Mouse (Mus musculus): ENCODE results near the gene Lnp1. TPM values are rescaled to one million over a fixed set of nuclear protein-coding genes. Genes with fewer than 3 reads are reported as not detected.
"Not testable (repeated sequence)": the region's sequence is repeated elsewhere in the genome, so short reads cannot be mapped to it uniquely, and the experiment has no call there.

The Lnp1 gene
- total RNA-seq (2021), result not detected
- long read RNA-seq, experiment 1, result 0 reads
- long read RNA-seq, experiment 2, result 0 reads

DNA sequence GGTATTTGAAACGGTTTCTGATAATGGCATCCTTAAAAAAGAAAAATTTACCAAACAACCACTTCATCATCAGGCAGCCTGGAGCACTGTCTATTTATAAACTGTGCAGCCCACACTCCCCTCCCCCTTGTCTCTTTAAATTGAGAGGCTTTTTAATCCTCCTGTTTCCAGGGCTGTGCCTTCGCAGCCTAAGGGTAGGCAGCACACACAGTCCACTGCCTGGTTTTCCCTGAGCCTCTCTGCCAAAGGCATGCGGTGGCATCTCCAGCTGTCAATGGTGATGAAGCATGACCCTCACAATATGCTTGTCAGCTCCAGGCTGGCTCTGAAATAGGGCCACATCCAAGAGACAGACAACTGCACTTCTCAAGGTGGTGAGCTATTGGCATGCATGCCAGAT is at the start of gene Lnp1:
Gene Lnp1 (minus strand): TSS at position 39 of the 400 bp plus-strand sequence.
- no peak for DNase-seq

DNA sequence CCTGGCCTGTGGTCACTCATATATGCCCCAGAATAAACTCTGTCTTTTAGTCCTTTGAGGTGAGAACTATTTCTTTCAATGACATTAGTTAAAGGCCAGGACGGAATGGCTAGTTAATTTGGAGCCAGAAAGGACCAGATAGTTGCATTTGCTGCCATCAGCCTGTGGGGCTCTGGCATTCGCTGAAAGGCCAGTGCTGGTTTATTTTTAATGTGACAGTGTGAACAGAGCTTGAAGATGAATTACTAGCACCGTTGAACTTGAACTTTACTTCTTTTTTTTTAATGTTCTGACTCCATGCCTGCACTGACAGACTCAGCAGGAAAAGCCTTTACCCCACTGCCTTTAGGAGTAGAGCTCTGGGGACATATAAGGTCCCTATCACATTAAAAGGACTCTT is 46.8 kb upstream of the Lnp1 start:
- DNase-seq, result no peak

DNA sequence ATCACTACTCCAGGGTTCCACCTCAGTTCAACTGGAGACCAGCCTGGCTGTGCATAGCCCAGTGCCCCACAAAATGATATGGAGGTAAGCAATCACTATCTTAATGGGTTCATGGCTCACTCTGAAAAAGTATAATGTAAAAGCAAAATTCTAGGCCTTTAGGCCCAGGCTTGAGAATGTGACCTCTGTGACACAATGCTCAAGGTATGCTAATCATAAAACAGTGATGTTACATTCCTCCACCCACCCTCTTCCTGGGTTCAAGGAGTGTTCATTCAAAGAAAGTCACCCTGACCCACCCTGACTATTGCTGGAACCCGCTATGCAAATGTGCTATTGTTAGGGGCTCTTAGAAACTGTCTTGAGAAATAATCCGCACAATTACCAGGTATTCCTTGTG is 30.4 kb upstream of the Lnp1 start:
- DNase-seq, result not testable (repeated sequence)

DNA sequence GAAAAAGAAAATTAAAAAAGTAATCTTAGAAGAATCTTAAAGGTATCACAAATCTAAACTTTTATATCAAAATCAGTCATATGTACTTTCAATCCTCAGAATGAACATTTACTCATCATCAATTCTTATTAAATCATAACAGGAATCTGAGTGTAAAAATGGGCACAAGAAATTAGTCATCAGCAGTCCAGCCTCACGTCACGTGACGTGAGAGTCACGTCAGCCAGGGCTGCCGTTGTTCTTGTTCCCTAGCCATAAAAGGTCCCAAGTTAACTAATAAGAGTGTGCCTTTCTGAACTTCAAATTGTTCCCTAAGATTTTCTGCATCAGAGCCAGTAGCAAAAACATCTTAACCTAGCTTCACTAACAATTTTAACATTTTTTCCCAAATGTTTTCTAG is 21.2 kb upstream of the Lnp1 start:
- no peak for DNase-seq

DNA sequence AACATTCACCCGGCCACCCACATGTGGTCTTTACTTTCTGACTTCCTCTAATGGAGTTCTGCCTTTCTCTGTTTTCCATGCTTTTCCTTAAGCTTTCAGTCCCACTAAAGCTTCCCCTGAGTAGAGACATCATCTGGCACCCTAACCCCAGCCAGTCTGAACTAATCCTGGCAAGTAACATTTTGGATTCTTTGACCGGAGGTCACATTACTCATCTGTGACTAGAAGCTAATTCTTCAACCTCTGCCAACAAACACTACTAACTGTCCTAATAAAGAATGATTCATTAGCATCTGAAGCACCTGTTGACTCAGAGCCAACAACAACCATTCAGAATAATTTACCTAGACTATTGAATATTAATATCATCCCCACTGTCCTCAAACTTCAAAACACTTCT is 14.5 kb upstream of the Lnp1 start:
- no peak for DNase-seq

DNA sequence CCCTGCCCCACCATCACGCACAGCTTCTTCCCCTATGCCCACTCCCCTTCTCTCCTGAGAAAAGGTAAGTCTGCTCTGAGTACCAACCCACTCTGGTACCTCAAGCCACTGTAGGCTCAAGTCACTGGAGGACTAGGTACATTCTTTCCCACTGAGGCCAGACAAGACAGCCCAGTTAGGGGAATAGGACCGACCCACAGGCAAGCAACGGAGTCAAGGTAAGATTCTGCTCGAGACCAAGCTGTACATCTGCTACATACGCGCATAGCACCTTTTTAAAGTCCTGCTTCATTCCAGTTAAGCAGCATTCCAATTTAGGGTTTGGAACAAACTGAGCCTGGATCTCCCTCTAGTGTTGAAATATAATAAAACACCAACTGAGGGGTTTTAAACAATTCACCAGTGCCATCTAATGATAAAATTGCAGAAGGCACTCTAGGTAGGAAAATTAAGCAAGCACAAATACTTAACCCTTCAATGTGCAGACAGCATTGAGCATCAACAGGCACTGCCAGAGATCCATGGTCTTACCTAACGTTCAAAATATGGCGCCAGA is 7.7 kb downstream of the Lnp1 start:
- DNase-seq, result no peak

DNA sequence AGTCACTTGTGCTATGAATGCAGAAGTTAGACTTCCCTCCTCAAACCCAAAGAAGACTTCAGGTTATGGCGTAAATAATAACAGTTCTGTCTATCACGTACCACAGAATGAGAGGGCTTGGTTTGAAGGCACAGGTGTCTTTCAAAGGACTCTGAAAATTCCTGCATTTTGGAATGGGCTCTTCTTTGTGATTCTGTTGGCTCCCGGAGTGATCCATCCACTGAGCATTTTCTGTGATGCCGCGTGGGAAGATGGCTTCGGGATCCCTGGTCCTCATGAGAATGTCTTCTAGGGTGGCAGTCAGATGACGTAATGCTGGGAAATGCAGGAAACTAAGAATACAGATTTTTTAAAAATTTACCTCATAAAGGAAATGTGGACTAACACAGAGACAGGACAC is 10.6 kb downstream of the Lnp1 start:
- DNase-seq, result no peak

DNA sequence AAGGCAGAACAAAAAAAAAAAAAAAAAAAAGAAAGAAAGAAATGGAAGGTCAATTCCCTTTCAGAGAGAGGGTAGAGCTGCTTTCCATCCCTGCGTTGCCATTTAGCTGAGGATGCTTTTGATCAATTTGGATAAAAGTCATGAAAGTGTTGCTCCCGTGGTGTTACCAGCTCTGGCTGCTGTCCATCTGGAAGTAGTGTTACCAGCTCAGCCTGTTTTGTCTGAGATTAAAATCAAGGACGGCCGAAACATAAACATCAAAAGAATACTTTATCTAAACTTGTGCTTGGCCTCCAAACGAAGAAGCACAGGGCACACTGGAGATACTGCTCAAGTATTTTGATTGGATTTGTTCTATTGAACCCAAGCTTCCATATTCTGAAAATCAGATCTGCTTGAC is 18.9 kb downstream of the Lnp1 start:
- no peak for DNase-seq

DNA sequence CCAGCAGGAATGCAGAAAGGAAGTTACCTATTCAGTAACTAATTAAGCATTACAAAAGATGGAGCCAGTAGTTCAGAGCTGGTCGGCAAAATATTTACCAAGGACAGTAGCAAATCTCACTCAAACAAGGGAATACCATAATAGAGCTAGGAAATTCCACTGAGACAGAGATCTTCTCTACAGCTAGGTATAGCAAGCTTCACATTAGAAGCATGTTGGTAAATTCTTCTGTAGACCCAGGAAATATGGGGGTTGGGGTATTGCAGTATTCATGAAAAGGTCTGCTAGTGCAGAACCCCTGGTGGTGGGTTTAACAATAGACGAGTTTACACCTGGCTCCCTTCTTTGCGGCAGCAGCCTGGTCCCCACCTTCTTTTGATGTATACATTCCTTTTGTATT is 25.7 kb downstream of the Lnp1 start:
- DNase-seq, result not testable (repeated sequence)

DNA sequence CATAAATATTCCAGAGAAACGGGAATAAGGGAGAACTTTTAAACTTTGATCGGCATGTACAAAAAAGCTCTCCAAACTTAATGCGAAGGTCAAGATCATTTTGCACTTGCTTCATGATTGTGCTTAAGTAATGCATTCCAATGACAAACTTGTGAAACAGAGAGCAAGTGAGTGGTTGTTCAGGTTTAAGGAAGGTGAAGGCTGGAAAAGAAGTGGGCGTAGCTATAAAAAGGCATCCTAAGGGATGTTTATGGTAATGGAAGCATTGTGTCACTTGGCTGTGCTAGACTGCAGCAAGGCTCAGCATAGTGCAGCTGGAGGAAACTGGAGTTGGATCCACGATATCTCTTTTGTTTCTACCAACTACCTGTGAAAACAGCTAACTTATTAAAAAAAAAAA is 36.3 kb downstream of the Lnp1 start:
- DNase-seq, result no peak

DNA sequence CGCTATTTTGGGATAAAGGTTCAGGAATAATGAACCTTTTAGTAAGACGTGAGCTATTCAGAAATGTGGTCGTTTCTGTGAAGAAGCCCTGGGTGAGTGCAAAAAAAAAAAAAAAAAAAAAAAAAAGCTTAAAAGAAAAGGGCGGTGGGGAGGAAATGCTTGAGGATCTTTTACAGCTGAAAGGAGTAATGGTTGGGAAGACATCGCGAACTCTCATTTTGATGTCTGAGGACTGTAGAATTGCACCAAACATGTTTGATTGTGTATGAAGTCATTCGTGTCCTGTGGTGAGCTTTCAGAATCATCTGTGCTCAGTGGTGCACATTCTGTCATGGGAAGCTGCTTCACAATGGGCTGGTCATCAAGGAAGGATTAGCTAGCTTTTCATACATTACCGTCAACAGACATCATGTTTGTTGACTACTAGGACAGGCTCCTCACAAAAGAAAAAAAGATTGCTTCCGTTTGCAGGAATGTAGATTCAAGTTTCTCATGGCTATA is 41.2 kb downstream of the Lnp1 start:
- DNase-seq, result no peak

DNA sequence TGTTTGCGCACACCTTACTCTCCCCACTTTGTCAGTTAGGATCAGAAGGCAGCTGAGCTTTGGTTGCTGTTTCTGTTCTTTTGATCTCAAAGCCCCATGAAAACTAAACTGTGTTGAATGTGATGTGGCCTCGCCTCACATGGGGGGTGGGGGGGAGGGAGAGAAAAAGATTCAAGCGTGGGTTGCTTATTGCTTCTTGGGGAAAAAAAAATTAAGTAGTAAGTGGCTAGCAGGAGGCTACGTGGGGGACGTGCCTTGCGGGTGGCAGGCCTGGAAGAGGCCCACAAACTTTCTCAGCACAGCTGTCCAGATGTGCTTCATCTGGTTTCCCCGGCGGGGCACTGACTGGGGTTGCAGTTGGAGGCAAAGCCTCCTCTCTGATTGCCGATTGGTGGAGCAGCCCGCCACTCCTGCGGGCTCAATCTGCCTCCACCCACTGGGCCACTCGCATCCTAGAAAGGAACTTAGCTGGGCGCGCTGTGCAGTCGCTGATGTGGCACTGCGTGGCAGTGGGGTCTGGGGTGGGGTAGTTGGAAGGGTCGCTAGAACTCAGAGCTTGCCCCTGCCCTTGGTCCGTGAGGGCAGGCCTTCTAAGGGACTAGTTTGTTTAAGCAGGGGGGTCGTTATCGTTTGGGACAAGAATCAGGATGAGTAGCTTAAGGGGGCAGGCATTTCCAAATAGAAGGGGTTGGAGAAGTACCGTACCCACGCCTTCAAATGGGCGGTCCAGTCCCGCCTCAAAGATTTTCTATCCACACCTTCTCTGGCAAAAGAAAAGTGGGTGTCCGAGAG is 41.8 kb downstream of the Lnp1 start, which contains the start of gene Tmem45a:
Gene Tmem45a (minus strand): TSS at position 343 of the 792 bp plus-strand sequence.
- peak; percentile 89 for DNase-seq

DNA sequence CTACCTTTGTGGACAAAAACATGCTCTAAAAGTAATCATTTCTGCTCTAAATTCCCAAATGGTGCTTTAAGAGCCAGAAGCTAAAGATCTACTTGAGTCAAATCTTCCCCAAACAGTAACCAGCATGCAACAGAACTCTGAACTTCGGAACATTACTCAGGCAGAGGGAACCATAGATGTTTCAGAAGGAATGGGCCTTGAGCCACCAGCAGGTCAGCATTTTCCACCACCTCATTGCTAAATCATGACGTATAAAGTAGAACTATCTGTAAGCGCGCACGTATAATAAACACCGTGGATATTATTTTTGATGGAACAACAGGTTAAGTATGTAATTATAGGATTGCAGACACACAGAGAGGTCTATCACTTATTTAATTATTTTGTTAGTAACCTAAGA is 43.0 kb downstream of the Lnp1 start:
- DNase-seq, result no peak

DNA sequence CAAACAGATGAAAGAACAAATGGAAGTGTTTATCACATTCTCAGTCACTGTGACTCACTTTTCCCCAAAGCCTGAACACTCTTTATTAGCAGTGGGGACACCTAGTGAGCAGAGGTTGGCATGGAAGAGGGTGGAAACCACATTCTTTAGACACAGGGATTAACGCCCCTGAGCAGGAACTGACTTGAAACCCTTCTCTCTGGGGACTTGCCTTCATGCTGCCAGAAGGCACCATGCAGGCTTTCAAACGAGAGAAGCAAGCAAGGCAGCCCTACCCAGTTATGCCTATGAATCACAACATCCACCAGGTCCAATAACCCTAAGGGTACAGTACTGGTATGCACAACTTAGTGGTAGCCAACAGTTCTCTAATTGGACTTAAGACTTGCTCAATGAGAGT is 54.5 kb downstream of the Lnp1 start:
- DNase-seq, result no peak

DNA sequence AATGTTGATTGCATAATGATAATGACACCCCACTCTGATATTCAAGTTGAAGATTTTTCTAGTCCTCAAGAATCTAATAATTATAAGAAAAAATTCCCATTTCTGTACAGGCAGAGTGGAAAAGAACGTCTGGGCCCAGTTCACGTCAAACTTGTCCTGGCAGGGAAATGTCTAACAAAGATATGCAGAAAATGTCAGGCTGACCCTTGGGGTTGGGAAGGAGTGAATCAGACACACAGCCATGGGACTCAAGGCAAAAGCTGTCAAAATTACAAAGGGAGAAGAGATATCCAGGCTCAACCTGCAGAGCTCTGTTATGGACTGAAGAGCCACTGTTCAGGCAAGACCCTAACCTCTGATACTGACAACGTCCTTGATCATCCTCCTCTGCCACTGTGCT is 57.4 kb downstream of the Lnp1 start:
- no peak for DNase-seq

DNA sequence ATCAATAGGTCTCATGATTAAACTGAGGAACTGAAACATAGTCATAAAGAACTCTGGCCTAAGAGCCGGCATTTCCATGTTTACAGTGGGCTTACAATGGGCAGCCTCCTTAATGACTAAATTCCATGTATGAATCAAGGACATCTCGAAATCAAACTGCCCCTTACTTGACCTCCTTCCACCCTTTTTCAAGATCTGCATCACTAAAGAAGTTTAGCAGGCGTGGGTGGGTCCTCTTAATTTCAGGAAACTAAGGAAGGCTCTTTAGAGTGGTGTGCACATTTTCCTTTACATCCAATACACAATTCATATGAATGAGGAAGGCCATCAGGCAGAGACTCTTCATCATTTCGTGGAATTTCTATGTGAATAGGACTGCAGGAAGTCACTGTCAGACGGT is 59.5 kb downstream of the Lnp1 start:
- no peak for DNase-seq

DNA sequence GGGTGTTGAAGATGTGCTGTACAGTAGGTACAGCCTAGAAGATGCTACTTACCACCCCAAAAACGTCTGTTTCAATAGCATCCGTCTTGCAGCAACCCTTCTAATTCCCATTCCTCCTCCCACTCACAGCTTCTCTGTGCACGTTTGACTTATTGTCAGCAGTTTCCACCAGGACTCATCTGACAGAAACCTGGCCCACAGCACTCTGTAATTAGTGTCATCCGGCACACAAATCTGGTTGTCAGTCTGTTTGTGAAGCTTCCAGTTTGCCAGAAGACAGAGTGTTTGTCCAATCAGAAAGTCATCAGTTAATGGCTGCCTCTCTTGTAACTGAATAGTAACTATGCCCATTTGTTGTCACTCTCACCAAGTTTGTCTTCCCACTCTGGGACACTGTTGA is 60.3 kb downstream of the Lnp1 start:
- DNase-seq, result no peak

Other genes starting within 250 kb of the Lnp1 start
- gene Tfg, start 210.6 kb downstream of the Lnp1 start, total RNA-seq (2021), result 10 to 100 TPM; 50.4 to 57.6 TPM
- not detected for gene Adgrg7, start 132.2 kb downstream of the Lnp1 start, total RNA-seq (2021)
- gene Tmem45a, start 41.9 kb downstream of the Lnp1 start, total RNA-seq (2021), result 10 to 100 TPM; 13.6 to 15.2 TPM
- gene Tmem45a2, start 143.3 kb upstream of the Lnp1 start, total RNA-seq (2021), result not detected
- gene Tomm70a, start 193.6 kb upstream of the Lnp1 start, total RNA-seq (2021), result 10 to 100 TPM; 39.7 to 40.4 TPM
- gene Nit2, start 239.3 kb upstream of the Lnp1 start, total RNA-seq (2021), result 10 to 100 TPM; 34.5 to 35.0 TPM

Measured in gastrocnemius, postnatal 10 days (tissue).